Mouse (Mus musculus) limb, embryonic 14.5 days (tissue): ENCODE results near the gene Arl16. TPM values are rescaled to one million over a fixed set of nuclear protein-coding genes. Genes with fewer than 3 reads are reported as not detected.
"Not testable (repeated sequence)": the region's sequence is repeated elsewhere in the genome, so short reads cannot be mapped to it uniquely, and the experiment has no call there.

Experiments used
- ATAC-seq: fragments of 200-750 bp; cut with Nextera tagmentation; 2 replicates; pipeline ENCODE4 v1.8.0; 2017; ENCODE audit warnings: low read depth, moderate number of reproducible peaks, moderate TSS enrichment; ENCODE audit not compliant: low FRiP score
- DNase-seq: peaks from one replicate; pipeline ENCODE4 v3.0.0-alpha.2; 2015; ENCODE audit warnings: low spot score
- H3K27ac ChIP-seq: fragments of 300-500 bp; sonication (generic); replicated peaks from 2 replicates; pipeline ENCODE4 v1.5.1; 2014; ENCODE audit warnings: low read depth, mild to moderate bottlenecking, low read length, moderate library complexity, mixed read lengths
- H3K27me3 ChIP-seq: fragments of 300-500 bp; sonication (generic); 2 replicates; pipeline ENCODE4 v1.6.1; 2014; ENCODE audit warnings: low read length, mixed read lengths; ENCODE audit not compliant: control insufficient read depth, insufficient read depth
- H3K36me3 ChIP-seq: fragments of 300-500 bp; sonication (generic); 2 replicates; pipeline ENCODE4 v1.6.1; 2014; ENCODE audit warnings: mild to moderate bottlenecking, low read length, moderate library complexity, mixed read lengths; ENCODE audit not compliant: control insufficient read depth, insufficient read depth
- H3K4me1 ChIP-seq: fragments of 300-500 bp; sonication (generic); 2 replicates; pipeline ENCODE4 v1.6.1; 2014; ENCODE audit warnings: antibody characterized with exemption, low read length, mixed read lengths; ENCODE audit not compliant: control insufficient read depth, insufficient read depth
- H3K4me2 ChIP-seq: fragments of 300-500 bp; sonication (generic); replicated peaks from 2 replicates; pipeline ENCODE4 v1.6.1; 2014; ENCODE audit warnings: low read depth, mild to moderate bottlenecking, low read length, moderate library complexity; ENCODE audit not compliant: severe bottlenecking
- H3K4me3 ChIP-seq: fragments of 300-500 bp; sonication (generic); replicated peaks from 2 replicates; pipeline ENCODE4 v1.5.1; 2014; ENCODE audit warnings: low read length
- H3K9ac ChIP-seq: fragments of 300-500 bp; sonication (generic); 2 replicates; pipeline ENCODE4 v1.6.1; 2014; ENCODE audit warnings: mild to moderate bottlenecking, low read depth, low read length, moderate library complexity; ENCODE audit not compliant: severe bottlenecking
- H3K9me3 ChIP-seq: fragments of 300-500 bp; sonication (generic); 2 replicates; pipeline ENCODE4 v1.6.1; 2016; ENCODE audit warnings: low read length; ENCODE audit not compliant: control insufficient read depth
- POLR2A ChIP-seq: fragments of 200-500 bp; IDR thresholded peaks from 2 replicates; pipeline ENCODE4 v1.8.0; 2012; ENCODE audit warnings: inconsistent platforms, mild to moderate bottlenecking, moderate library complexity, borderline replicate concordance; ENCODE audit not compliant: insufficient read depth, insufficient read length; ENCODE audit errors: extremely low read depth
- WGBS: fragments of 180-500 bp; shearing (Covaris S2); extraction: QIAGEN DNeasy Blood & Tissue Kit; methylation state at CpG from one replicate; pipeline ENCODE4 v1.1.7; 2014; 5-methylcytosine and 5-hydroxymethylcytosine counted together
- polyA plus RNA-seq, 2 experiments: library from polyadenylated mRNA; depleted of rRNA in 1 of 2; stranded (reverse) in 1 of 2; unstranded in 1 of 2; fragments of >200 nt; fragmentation: Nextera tagmentation in 1 of 2; extraction: Ambion mirVana in 1 of 2; gene quantifications; 2 replicates each; pipeline versions ENCODE4 v1.2.1 to v1.2.3; 2012 to 2014

Gene Arl16
- polyA plus RNA-seq (2012; rRNA removed) = 45.2 and 52.7 TPM in 2 replicates
- 48.9 and 49.7 TPM in 2 replicates for polyA plus RNA-seq (2014; fragmentation: Nextera tagmentation; extraction: Ambion mirVana)

- Histone ChIP-seq H3K9me3 (no peaks in the 10 kb centered on the region), H3K9ac (peak within 1 kb of the TSS; percentile 76), H3K4me3 (peak within 1 kb of the TSS; percentile 99), H3K27ac (peak within 1 kb of the TSS; percentile 50; the same call in 1 of the 2 replicates), H3K36me3 (peaks cover 63% of the 10 kb centered on the region), H3K4me2 (peak within 1 kb of the TSS; percentile 89), H3K27me3 (no peaks in the 10 kb centered on the region), H3K4me1 (peaks cover 20% of the 10 kb centered on the region)
- peak; percentile 100 for DNase-seq
- peak; percentile 84; the same call in 1 of the 2 replicates for TF ChIP-seq POLR2A
- WGBS = under 1% methylated on average over 37 of the region's 54 CpGs
- peak; percentile 99 for ATAC-seq
Observed at GRCm38 (mm10) chr11:120467051-120467735, at the start of gene Arl16. Arl16 (minus strand) TSS chr11:120467607.

GRCm38 (mm10) chr11:120517147-120517546, 49.7 kb upstream of the Arl16 start:
- ATAC-seq = no peak
- TF ChIP-seq POLR2A = no peak
- no peak for DNase-seq
- Histone ChIP-seq H3K9me3 (no peaks in the 10 kb centered on the region), H3K4me2 (no peak overlapping the region), H3K9ac (no peak overlapping the region), H3K27me3 (no peaks in the 10 kb centered on the region), H3K4me3 (no peak overlapping the region), H3K4me1 (0 out of 2 replicates have a peak, but pooled peaks cover 4% of the 10 kb centered on the region), H3K27ac (no peak overlapping the region), H3K36me3 (no peaks in the 10 kb centered on the region)
- WGBS = 83% methylated on average over 4 of the region's 4 CpGs

- H3K4me2 ChIP-seq = no peak overlapping the region
- peak; percentile 80 for DNase-seq
- no peak overlapping the region for H3K4me3 ChIP-seq
- 17% methylated on average over 17 of the region's 17 CpGs for WGBS
- ATAC-seq = peak; percentile 74; the same call in 1 of the 2 replicates
- no peak overlapping the region for H3K27ac ChIP-seq
- H3K9ac ChIP-seq = no peak overlapping the region
- no peaks in the 10 kb centered on the region for H3K4me1 ChIP-seq
- no peaks in the 10 kb centered on the region for H3K27me3 ChIP-seq
- no peaks in the 10 kb centered on the region for H3K9me3 ChIP-seq
- H3K36me3 ChIP-seq = no peaks in the 10 kb centered on the region
- no peak for TF ChIP-seq POLR2A
Observed at GRCm38 (mm10) chr11:120515611-120516010, 48.2 kb upstream of the Arl16 start.

- not testable (repeated sequence) for H3K4me1 ChIP-seq, H3K9ac ChIP-seq, ATAC-seq, H3K27ac ChIP-seq, H3K27me3 ChIP-seq, H3K9me3 ChIP-seq, H3K36me3 ChIP-seq, DNase-seq, H3K4me2 ChIP-seq, H3K4me3 ChIP-seq
- 91% methylated on average over 2 of the region's 2 CpGs for WGBS
Observed at GRCm38 (mm10) chr11:120514262-120514661, 46.9 kb upstream of the Arl16 start.

- no peak overlapping the region for H3K27ac ChIP-seq
- no peaks in the 10 kb centered on the region for H3K9me3 ChIP-seq
- no peaks in the 10 kb centered on the region for H3K36me3 ChIP-seq
- no peak overlapping the region for H3K9ac ChIP-seq
- H3K27me3 ChIP-seq = no peaks in the 10 kb centered on the region
- DNase-seq (no peak), ATAC-seq (no peak)
- WGBS = 35% methylated on average over 6 of the region's 6 CpGs
- H3K4me2 ChIP-seq = no peak overlapping the region
- H3K4me3 ChIP-seq = no peak overlapping the region
- TF ChIP-seq POLR2A = no peak
- H3K4me1 ChIP-seq = no peaks in the 10 kb centered on the region
Observed at GRCm38 (mm10) chr11:120512790-120513453, 45.5 kb upstream of the Arl16 start.
